Mouse (Mus musculus) B cell, adult 2 months (primary cell): ENCODE measurements around the gene Pla2g2f.

Source experiments
- DNase-seq, 2 experiments: peaks; one replicate each; pipeline ENCODE4 v3.0.0; 2022

The Pla2g2f gene

DNA sequence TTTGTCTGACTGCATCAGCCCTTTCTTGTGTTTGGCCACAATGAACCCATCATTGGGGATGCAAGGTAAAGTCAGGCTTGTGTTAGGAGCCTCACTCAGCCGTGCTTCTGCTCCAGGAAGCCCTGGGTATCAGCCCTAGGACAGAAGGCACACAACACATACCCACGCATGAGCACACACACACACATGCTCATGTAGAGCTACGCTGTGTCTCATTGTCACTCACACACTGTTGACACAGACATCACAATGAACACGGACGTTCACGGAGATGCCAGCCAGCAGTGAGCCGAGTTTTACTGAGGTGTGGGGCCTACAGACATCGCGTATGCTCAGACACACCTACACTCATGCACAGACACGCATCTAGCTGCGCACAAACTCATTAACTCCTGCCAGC lies 1.4 kb downstream of the Pla2g2f start:
- no peak for DNase-seq

DNA sequence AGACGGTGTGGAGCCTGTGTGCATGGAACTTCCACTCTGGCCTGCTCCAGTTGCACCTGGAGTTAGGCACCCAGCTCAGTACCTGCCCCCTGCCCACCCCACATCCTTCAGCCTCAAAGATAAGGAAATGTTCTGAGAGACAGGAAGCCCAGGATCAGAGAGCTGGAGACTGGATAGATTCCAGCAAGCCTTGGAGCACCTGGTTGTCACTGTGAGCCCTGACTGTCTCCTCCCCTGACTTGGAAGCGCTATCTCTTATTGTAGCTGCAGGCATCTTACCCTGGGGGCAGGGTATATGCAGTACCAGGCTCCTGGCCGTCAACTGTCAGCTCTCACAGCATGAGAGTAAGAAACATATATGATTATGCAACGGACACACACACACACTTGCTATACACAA lies 2.0 kb downstream of the Pla2g2f start:
- DNase-seq, result no peak

GRCm38 (mm10) chr4:138754432-138754831 lies 3.0 kb downstream of the Pla2g2f start:
- DNase-seq, result no peak

GRCm38 (mm10) chr4:138753608-138754007 lies 3.8 kb downstream of the Pla2g2f start:
- no peak for DNase-seq

DNA sequence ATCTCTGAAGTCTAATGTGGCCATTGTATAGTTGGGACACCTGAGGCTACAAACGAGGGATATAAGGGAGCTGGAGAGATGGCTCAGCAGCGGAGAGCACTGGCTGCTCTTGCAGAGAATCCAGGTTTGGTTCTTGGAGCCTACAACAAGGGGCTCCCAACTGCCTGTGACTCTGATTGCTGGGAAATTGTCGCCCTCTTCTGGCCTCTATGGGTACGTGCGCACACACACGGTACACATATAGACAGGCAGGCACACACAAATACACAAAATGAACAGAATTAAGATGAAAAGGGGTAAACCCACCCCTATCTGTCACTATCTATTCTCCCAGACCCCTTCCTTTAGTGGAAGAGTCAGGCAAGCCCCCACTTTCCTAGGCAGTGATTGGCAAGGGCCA lies 4.8 kb downstream of the Pla2g2f start:
- DNase-seq, result no peak

DNA sequence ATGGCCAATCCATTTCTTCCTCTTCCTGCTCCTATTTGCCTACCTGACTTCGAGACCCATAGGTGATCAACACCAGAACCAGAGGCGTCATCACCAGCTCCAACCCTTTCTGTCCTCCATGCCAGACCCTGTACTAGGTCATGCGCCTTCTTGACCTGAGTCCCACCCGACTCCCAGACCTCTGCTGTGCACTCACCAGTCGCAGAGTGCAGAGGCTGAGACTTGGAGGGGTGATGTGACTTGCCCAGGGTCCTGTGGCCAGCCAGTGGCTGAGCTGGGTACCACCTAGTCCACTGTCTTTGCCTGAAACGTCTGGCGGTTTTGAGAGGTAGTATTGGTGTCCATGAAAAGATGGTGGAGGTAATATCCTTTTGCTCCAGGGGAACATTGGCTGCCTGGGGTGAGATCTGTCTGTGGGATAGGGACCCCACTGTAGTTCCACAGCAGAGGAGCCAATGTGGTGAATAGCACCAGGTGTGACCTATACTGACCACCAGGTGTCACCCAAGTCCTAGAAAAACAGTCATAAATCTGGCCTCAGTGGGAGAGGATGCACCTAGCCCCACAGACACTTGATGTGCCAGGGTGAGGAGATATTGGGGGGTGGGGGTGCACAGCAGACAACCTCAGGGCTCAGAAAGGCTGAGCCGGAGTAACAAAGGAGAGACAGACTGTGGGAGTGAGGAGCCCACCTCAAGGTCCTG lies 8.9 kb downstream of the Pla2g2f start:
- peak; percentile 12 to 21 for DNase-seq

GRCm38 (mm10) chr4:138747851-138748250 lies 9.6 kb downstream of the Pla2g2f start:
- DNase-seq, result no peak

DNA sequence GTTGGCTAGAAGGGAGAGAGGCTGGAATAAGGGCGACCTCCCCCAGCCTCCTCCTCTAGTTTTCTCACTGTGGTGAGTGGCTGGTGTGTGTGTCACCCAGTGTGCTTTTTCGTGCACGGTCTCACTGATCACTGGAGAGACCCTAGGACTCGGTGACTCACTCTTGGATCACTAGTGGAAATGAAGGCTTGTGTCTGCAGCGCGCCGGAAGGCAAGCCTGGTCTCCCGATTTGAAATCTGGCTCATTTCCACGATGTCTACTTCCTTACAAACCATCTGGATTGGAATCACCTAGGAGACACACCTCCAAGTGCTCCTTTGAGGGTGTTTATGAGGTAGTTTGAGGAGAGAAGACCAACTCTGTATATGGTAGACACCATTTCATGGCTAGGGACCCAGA lies 10.6 kb downstream of the Pla2g2f start:
- no peak for DNase-seq

DNA sequence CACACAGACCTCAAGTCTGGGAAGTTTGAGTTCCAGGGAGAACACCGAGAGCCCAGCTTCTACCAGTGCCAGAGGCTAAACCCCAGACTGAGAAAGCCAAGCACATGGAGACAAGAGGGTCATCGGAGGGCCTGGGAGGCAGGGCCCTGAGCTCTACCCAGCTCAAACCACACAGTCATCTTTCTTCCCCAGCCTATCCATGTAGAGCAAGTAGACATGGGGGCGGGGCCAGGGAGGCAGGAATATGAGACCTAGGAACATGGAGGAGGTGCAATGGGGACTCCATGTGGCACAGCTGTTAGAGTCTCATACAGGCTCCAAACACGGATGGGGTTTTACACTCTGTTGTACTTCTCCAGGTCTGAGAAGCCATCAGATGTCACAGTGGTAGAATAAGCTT lies 11.5 kb downstream of the Pla2g2f start:
- no peak for DNase-seq

DNA sequence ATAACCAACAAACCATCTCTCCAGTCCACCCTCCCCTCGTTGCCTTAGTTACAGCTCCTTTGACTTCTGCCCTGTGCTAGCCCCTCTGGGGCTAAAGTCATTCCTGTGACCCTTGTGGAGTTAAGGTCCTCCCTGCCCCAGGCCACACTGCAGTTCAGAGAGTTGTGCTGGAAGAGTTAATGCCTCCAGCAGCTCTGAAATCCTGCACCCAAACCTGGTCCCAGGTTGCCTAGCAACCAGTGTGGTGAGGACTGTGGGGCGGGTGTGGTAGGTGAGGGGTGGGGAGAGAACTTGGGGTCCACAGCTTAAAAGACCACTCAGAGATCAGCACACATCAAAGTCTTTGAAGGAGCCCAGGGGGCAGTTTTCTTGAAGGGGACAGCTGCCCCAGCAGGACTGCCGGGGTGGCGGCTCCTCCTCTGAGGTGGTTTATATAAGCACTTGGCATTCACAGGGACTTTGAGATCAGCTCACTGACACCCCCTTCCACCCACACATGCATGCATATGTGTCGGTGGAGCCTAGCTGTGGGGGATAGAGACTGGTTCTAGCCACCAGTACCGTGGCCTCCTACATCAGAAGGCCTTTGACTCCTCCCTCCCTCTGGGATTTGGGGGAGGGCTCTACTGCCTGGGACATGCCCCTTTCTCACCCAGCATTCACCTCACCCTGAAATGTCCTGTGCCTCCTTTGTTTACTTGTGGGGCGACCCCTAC lies 18.1 kb downstream of the Pla2g2f start:
- no peak for DNase-seq

- no peak for DNase-seq
Observed at GRCm38 (mm10) chr4:138737031-138737430, 20.4 kb downstream of the Pla2g2f start, which contains the start of gene Ubxn10. Gene Ubxn10, minus strand, starts transcription at chr4:138737167.

DNA sequence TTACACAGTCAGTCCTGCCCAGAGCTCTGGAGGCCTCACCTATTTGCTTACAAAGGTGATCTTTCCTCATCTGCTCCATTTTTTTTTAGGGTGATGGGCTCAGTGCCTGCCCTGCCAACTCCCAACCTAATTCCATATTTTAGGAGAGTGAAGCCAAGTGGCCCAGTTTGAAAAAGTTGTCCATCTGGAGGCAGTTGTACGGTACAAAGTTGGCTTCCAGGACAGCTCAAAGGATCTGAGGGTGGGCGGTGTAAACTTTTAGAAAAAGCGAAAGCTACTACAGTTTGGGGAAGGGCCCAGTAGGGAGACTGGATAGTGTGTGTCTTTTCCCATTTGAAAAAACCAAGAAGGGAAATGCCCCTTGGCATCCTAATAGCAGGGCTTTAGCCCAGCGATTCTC lies 22.6 kb downstream of the Pla2g2f start:
- DNase-seq, result no peak

DNA sequence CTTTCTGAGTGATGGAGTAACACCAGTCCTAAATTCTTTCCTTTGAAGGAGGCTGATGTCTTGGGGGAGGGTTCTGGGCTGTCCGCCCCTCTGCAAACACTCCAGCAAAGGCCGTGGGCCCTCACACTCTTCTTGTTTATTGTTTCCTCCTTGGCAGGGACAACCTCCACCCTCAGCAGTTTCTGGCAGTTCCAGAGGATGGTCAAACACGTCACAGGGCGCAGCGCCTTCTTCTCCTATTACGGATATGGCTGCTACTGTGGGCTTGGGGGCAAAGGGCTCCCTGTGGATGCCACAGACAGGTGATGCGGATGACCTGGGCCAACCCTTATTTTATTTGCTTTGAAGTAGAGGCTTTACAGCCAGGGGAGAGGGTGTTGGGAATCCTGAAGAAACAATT lies 23.3 kb downstream of the Pla2g2f start:
- DNase-seq, result no peak

GRCm38 (mm10) chr4:138729018-138729703 lies 28.3 kb downstream of the Pla2g2f start:
- DNase-seq, result no peak

GRCm38 (mm10) chr4:138725751-138726150 lies 31.7 kb downstream of the Pla2g2f start:
- DNase-seq, result no peak

DNA sequence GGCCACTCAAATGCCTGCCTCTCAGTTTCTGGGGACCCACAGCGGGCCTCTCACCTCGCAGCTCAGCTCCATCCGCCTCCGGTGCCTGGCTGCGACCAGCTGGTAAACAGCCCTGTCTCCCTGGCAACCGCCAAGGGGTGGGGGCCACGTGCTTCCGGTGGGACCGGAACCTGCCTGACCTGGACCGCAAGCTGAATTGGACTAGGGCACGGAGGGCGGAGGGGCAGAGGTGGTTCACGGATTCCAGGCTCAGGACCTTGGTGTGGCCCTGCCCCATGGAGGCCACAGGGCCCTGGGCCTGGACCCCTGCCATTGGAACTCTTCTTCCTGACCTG lies 32.3 kb downstream of the Pla2g2f start:
- peak in 1 of 2 experiments; percentile 18 for DNase-seq

DNA sequence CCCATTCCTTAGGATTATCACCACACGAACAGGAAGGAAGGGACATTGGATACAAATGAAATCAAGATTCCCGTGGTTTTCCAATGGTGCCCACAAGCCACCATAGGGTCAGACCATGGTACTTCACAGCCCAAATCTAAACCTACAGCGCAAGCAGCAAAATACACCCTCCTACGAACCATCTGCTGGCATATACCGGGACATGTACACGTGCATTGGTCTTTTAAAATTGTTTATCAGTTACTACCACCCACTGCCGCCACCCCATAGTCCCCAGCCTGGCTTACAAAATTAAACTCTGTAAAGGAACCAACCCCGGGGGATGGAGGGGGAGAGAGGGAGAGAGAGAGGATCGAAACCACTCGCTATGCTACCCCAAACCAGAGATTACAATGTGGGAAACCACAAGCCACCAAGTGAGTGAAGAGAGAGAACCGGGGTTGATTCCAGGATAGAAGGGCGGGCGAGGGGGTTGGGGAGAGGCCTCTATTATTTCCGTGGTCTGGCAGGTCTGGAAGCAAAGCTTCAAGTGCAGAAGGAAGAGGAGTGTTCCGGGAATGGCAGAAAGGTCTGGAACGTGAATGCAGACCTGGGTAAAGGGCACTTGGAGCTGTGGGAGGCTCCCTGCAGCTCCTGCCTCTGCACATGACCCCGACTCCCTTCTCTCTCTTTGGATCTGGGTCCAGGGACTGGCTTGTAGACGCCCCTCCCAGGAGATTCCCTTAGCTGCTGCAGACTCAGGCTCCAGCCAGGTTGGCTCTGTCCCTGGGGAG lies 32.9 kb downstream of the Pla2g2f start, which contains the start of gene Pla2g2c:
Gene Pla2g2c (plus strand): TSS at position 439 of the 773 bp plus-strand sequence.
- DNase-seq, result no peak

GRCm38 (mm10) chr4:138723493-138724281 lies 33.7 kb downstream of the Pla2g2f start:
- DNase-seq, result no peak

DNA sequence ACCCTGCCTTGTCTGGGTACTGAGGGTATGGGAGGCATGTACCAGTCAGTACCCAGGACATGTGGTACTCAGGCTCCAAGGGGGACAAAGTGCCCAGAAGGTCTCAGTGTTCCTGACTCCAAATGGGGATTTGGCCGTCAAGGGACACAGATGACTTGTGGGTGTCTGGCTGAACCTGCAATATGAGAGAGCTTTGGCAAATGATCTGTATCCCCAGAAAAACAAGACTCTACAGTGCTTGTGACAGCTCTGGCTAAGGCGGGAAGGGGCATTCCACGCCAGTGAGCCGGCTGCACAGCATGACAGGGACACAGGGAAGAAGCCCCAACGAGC lies 38.2 kb downstream of the Pla2g2f start:
- no peak for DNase-seq

- no peak for DNase-seq
Observed at GRCm38 (mm10) chr4:138718586-138719263, 38.7 kb downstream of the Pla2g2f start.

GRCm38 (mm10) chr4:138716697-138717096 lies 40.7 kb downstream of the Pla2g2f start:
- no peak for DNase-seq

DNA sequence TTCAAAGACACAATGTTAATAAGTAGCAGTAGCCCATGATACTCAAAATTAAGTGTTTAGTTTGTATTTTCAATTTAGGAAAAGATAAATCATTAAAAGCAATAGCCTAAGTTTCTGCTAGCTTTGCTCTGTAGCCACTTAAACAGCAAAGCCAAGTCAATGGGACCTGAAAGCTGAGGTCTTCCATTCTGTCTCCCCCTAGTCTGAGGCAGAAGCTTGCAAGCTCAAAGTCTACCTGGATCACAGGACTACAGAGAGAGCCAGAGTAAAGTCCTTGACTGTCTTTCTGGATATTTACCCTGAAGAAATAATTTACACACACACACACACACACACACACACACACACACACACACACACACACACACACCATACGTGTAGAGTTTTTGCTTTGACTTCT lies 43.2 kb downstream of the Pla2g2f start:
- no peak for DNase-seq
